Mouse (Mus musculus): ENCODE measurements around the gene Nudt16l1. TPM values are rescaled to one million over a fixed set of nuclear protein-coding genes. Genes with fewer than 3 reads are reported as not detected.

The Nudt16l1 gene
- polyA plus RNA-seq, 1 experiment from 2014 or later, result 102 TPM

- Histone ChIP-seq H3K27me3 (ENCODE audit: control insufficient read depth, insufficient read depth, low read length) (no peaks in the 10 kb centered on the region), H3K27ac (ENCODE audit: low read depth, low read length) (no peak overlapping the region), H3K4me1 (ENCODE audit: control insufficient read depth, insufficient read depth, low read length) (peaks cover 3% of the 10 kb centered on the region; the same call in 1 of the 2 replicates), H3K36me3 (ENCODE audit: control insufficient read depth, insufficient read depth, low read length) (peaks cover 44% of the 10 kb centered on the region), H3K4me2 (no peak overlapping the region), H3K4me3 (ENCODE audit: low read depth, low read length) (no peak overlapping the region), H3K9me3 (replicated peaks; ENCODE audit: control insufficient read depth, low read length) (no peaks in the 10 kb centered on the region), H3K9ac (ENCODE audit: low read depth, low read length) (no peak overlapping the region)
- WGBS (ENCODE audit: insufficient replicate concordance), result 88% methylated on average over 5 of the region's 5 CpGs
- ATAC-seq (replicated peaks; ENCODE audit: insufficient number of reproducible peaks, low FRiP score, low TSS enrichment), result no peak
These were observed 14.6 kb upstream of the Nudt16l1 start for GRCm38 (mm10) chr16:4923996-4924395.

GRCm38 (mm10) chr16:4927967-4928366 is 10.6 kb upstream of the Nudt16l1 start:
- ATAC-seq (replicated peaks; ENCODE audit: insufficient number of reproducible peaks, low FRiP score, low TSS enrichment), result no peak
- WGBS (ENCODE audit: insufficient replicate concordance), result 95% methylated on average over 7 of the region's 7 CpGs
- peaks cover 52% of the 10 kb centered on the region for H3K36me3 ChIP-seq (ENCODE audit: control insufficient read depth, insufficient read depth, low read length)

DNA sequence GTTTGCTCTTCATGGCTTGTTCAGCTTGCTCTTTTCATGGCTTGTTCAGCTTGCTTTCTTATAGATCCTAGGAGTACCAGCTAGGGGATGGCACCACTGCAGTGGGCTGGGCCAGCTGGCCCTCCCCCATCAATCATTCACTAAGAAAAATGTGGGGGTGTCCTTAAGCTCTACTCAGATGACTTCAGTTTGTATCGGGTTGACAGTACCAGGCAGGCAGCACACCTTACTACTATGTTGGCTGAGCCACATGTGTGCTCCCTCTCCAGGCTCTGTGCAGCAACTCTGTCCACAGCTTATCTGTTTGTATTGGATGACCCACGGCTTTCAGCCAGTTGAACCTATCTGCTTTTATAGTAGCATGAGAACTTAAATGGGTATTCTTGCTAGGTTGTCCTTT is 10.1 kb upstream of the Nudt16l1 start:
- no peaks in the 10 kb centered on the region for H3K9me3 ChIP-seq (replicated peaks; ENCODE audit: control insufficient read depth, low read length)
- H3K27ac ChIP-seq (ENCODE audit: low read depth, low read length), result no peak overlapping the region
- peaks cover 53% of the 10 kb centered on the region for H3K36me3 ChIP-seq (ENCODE audit: control insufficient read depth, insufficient read depth, low read length)
- no peaks in the 10 kb centered on the region for H3K27me3 ChIP-seq (ENCODE audit: control insufficient read depth, insufficient read depth, low read length)
- H3K4me2 ChIP-seq, result no peak overlapping the region
- H3K4me1 ChIP-seq (ENCODE audit: control insufficient read depth, insufficient read depth, low read length), result peaks cover 3% of the 10 kb centered on the region; the same call in 1 of the 2 replicates
- WGBS (ENCODE audit: insufficient replicate concordance), result 71% methylated on average over 2 of the region's 2 CpGs
- H3K4me3 ChIP-seq (ENCODE audit: low read depth, low read length), result no peak overlapping the region
- no peak for ATAC-seq (replicated peaks; ENCODE audit: insufficient number of reproducible peaks, low FRiP score, low TSS enrichment)
- H3K9ac ChIP-seq (ENCODE audit: low read depth, low read length), result no peak overlapping the region

More at GRCm38 (mm10) chr16:4927967-4928366, 10.6 kb upstream of the Nudt16l1 start:
- H3K27me3 ChIP-seq (ENCODE audit: control insufficient read depth, insufficient read depth, low read length), result no peaks in the 10 kb centered on the region
- H3K4me2 ChIP-seq, result no peak overlapping the region
- H3K9ac ChIP-seq (ENCODE audit: low read depth, low read length), result no peak overlapping the region
- H3K4me1 ChIP-seq (ENCODE audit: control insufficient read depth, insufficient read depth, low read length), result peaks cover 3% of the 10 kb centered on the region; the same call in 1 of the 2 replicates
- H3K27ac ChIP-seq (ENCODE audit: low read depth, low read length), result no peak overlapping the region
- no peak overlapping the region for H3K4me3 ChIP-seq (ENCODE audit: low read depth, low read length)
- no peaks in the 10 kb centered on the region for H3K9me3 ChIP-seq (replicated peaks; ENCODE audit: control insufficient read depth, low read length)

DNA sequence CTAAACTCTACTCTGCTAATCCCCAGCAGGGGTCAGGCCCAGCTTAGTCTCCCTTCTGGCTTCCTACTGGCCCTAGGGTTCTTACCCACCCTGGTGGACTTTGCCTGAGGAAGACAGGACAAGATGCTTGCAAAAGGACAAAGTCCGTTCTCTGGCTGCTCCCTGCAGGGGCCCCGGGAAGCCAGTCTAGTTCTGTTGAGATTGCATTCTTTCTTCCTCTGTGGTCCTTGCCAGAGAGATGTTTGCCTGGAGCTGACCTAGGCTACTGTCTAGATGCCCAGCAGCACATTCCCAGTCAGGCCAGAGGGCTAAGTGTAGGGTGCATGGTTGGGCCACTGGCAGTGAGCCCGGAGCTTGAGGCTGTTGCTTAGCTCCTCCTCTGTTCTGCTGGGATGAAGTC is 6.1 kb upstream of the Nudt16l1 start:
- 82% methylated on average over 3 of the region's 3 CpGs for WGBS (ENCODE audit: insufficient replicate concordance)
- Histone ChIP-seq H3K36me3 (ENCODE audit: control insufficient read depth, insufficient read depth, low read length) (peaks cover 45% of the 10 kb centered on the region), H3K4me3 (ENCODE audit: low read depth, low read length) (no peak overlapping the region), H3K4me1 (ENCODE audit: control insufficient read depth, insufficient read depth, low read length) (peaks cover 3% of the 10 kb centered on the region; the same call in 1 of the 2 replicates), H3K9me3 (replicated peaks; ENCODE audit: control insufficient read depth, low read length) (no peaks in the 10 kb centered on the region), H3K9ac (ENCODE audit: low read depth, low read length) (no peak overlapping the region), H3K27ac (ENCODE audit: low read depth, low read length) (no peak overlapping the region), H3K4me2 (no peak overlapping the region), H3K27me3 (ENCODE audit: control insufficient read depth, insufficient read depth, low read length) (no peaks in the 10 kb centered on the region)
- ATAC-seq (replicated peaks; ENCODE audit: insufficient number of reproducible peaks, low FRiP score, low TSS enrichment), result no peak

- Histone ChIP-seq H3K27ac (ENCODE audit: low read depth, low read length) (peak overlapping the region; percentile 41; the same call in 1 of the 2 replicates), H3K9me3 (replicated peaks; ENCODE audit: control insufficient read depth, low read length) (no peaks in the 10 kb centered on the region), H3K4me3 (ENCODE audit: low read depth, low read length) (no peak overlapping the region), H3K9ac (ENCODE audit: low read depth, low read length) (no peak overlapping the region), H3K4me1 (ENCODE audit: control insufficient read depth, insufficient read depth, low read length) (peaks cover 7% of the 10 kb centered on the region), H3K4me2 (no peak overlapping the region), H3K27me3 (ENCODE audit: control insufficient read depth, insufficient read depth, low read length) (no peaks in the 10 kb centered on the region), H3K36me3 (ENCODE audit: control insufficient read depth, insufficient read depth, low read length) (peaks cover 31% of the 10 kb centered on the region)
- 96% methylated on average over 31 of the region's 31 CpGs for WGBS (ENCODE audit: insufficient replicate concordance)
- ATAC-seq (replicated peaks; ENCODE audit: insufficient number of reproducible peaks, low FRiP score, low TSS enrichment), result no peak
These were observed 3.1 kb upstream of the Nudt16l1 start for GRCm38 (mm10) chr16:4935430-4935829.

DNA sequence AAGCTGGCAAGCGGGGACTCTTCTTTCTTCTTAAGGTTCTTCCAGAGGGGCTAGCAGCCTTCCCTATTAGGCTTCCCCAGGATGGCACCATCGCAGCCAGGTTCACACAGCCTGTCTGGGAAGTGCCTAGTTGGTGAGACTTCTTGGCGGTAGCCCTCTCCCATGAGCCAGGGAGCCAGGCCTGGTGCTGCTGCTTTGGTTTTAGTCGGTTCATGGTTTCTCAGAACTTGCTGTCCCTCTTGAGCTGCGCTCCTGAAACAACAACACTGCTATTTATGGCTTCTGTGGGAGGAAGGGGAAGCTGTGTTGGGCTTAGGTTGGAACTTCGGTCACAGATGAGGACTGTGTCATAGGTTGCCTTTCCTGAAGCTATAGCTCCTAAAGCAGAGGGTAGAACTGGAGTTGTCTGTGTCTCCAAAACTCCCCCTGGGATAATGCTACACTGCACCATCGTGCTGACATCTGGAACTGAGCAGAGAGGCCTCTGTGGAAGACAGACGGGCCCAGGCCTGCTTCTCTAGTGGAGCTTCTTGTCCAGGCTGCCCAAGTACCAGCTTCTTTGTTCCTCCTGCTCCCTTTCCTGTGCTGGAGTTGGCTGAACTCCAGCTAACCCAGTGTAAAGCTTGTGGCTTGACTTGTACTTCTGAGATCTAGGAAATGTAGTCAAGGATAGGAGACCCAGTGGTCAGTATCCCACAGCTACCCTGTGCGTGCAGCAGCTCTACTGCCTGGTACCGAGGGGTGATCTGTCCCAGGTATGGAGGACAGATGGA is 2.4 kb upstream of the Nudt16l1 start:
- Histone ChIP-seq H3K27ac (ENCODE audit: low read depth, low read length) (peak overlapping the region; percentile 41; the same call in 1 of the 2 replicates), H3K4me3 (ENCODE audit: low read depth, low read length) (no peak overlapping the region), H3K4me1 (ENCODE audit: control insufficient read depth, insufficient read depth, low read length) (peaks cover 7% of the 10 kb centered on the region), H3K4me2 (no peak overlapping the region), H3K9ac (ENCODE audit: low read depth, low read length) (no peak overlapping the region), H3K36me3 (ENCODE audit: control insufficient read depth, insufficient read depth, low read length) (peaks cover 28% of the 10 kb centered on the region), H3K9me3 (replicated peaks; ENCODE audit: control insufficient read depth, low read length) (no peaks in the 10 kb centered on the region), H3K27me3 (ENCODE audit: control insufficient read depth, insufficient read depth, low read length) (no peaks in the 10 kb centered on the region)
- 85% methylated on average over 10 of the region's 10 CpGs for WGBS (ENCODE audit: insufficient replicate concordance)
- ATAC-seq (replicated peaks; ENCODE audit: insufficient number of reproducible peaks, low FRiP score, low TSS enrichment), result no peak

DNA sequence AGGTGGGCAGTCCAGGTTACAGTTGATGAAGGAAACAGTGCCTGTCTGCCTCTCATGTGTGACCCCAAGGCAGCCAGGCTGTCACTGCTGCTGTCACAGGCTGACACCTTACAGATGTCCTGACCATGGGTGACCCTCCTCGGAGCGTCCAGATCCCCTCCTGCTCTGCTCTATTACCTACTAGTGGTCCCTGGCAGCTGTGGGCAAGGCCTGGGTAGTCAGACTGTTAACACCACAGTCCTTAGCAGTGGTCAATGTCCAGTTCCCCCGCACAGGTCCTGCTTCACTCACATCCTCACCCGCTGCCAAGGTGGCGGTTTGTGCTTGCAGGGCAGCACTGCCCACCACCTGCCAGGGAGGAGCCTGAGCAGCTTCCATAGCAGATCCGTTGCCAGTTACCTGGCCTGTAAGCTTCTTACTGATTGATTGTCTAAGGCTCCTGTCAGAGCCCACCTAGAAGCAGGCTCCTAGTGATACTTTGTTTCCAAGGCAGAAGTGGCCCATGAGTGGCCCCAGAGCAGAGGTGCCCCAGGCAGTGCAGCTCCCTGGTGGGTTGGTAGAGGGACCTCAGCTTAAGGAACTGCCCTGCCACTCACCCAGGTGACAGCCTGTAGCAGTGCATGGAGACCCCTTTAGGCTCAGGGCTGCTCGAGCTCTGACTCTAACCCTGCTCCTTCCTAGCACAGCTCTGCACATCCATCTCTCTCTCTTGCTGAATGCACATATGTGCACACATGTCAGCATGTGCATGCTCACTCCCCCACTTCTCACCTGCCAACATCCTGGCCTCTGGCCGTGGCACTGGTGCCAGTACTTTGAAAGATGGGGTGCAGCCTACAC is 990 bp upstream of the Nudt16l1 start:
- Histone ChIP-seq H3K36me3 (ENCODE audit: control insufficient read depth, insufficient read depth, low read length) (peaks cover 22% of the 10 kb centered on the region), H3K4me1 (ENCODE audit: control insufficient read depth, insufficient read depth, low read length) (peaks cover 7% of the 10 kb centered on the region), H3K4me3 (ENCODE audit: low read depth, low read length) (no peak overlapping the region), H3K27me3 (ENCODE audit: control insufficient read depth, insufficient read depth, low read length) (no peaks in the 10 kb centered on the region), H3K9ac (ENCODE audit: low read depth, low read length) (no peak overlapping the region), H3K27ac (ENCODE audit: low read depth, low read length) (no peak overlapping the region), H3K9me3 (replicated peaks; ENCODE audit: control insufficient read depth, low read length) (no peaks in the 10 kb centered on the region), H3K4me2 (no peak overlapping the region)
- WGBS (ENCODE audit: insufficient replicate concordance), result 87% methylated on average over 8 of the region's 8 CpGs
- no peak for ATAC-seq (replicated peaks; ENCODE audit: insufficient number of reproducible peaks, low FRiP score, low TSS enrichment)

GRCm38 (mm10) chr16:4938989-4939388 is 428 bp downstream of the Nudt16l1 start:
- no peaks in the 10 kb centered on the region for H3K27me3 ChIP-seq (ENCODE audit: control insufficient read depth, insufficient read depth, low read length)
- peaks cover 7% of the 10 kb centered on the region for H3K4me1 ChIP-seq (ENCODE audit: control insufficient read depth, insufficient read depth, low read length)
- ATAC-seq (replicated peaks; ENCODE audit: insufficient number of reproducible peaks, low FRiP score, low TSS enrichment), result peak; percentile 88
- H3K9me3 ChIP-seq (replicated peaks; ENCODE audit: control insufficient read depth, low read length), result no peaks in the 10 kb centered on the region
- peak overlapping the region; percentile 83 for H3K4me2 ChIP-seq
- peak overlapping the region; percentile 82 for H3K9ac ChIP-seq (ENCODE audit: low read depth, low read length)
- peak overlapping the region; percentile 72 for H3K4me3 ChIP-seq (ENCODE audit: low read depth, low read length)
- H3K27ac ChIP-seq (ENCODE audit: low read depth, low read length), result peak overlapping the region; percentile 64
- peaks cover 23% of the 10 kb centered on the region for H3K36me3 ChIP-seq (ENCODE audit: control insufficient read depth, insufficient read depth, low read length)
- WGBS (ENCODE audit: insufficient replicate concordance), result 0% methylated on average over 28 of the region's 28 CpGs
